Mouse (Mus musculus): ENCODE measurements at regions not wholly inside any gene's neighbourhood (a gene's known extent, or its start where the extent isn't known, plus 50 kb on each side); places are given as distances from the start of the nearest gene placed in this dataset.

GRCm38 (mm10) chr14:118318524-118318923 lies 51.8 kb downstream of the Gm9376 start:
- no peak for DNase-seq

- DNase-seq: no peak
Observed at GRCm38 (mm10) chr14:118320101-118320500, 53.3 kb downstream of the Gm9376 start.

DNA sequence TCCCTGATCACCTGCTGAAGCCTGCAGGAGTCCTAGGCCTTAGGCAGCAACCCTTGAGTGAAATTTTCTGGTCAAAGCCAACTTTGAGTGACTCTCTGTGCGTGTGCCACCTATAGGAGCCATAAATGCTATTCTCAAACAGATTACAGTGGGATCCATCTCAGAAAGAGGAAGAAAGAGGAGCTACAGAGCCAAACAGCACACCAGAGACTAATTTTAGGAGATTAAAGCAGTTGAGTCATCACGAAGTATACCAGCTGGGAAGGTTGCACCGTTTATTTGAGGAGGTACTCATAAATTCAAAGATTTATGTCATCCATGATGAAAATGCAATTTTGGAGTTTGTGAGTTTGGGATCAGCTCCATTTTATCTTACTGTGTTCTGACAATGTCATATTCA lies 54.3 kb downstream of the Gm9376 start:
- DNase-seq: no peak

DNA sequence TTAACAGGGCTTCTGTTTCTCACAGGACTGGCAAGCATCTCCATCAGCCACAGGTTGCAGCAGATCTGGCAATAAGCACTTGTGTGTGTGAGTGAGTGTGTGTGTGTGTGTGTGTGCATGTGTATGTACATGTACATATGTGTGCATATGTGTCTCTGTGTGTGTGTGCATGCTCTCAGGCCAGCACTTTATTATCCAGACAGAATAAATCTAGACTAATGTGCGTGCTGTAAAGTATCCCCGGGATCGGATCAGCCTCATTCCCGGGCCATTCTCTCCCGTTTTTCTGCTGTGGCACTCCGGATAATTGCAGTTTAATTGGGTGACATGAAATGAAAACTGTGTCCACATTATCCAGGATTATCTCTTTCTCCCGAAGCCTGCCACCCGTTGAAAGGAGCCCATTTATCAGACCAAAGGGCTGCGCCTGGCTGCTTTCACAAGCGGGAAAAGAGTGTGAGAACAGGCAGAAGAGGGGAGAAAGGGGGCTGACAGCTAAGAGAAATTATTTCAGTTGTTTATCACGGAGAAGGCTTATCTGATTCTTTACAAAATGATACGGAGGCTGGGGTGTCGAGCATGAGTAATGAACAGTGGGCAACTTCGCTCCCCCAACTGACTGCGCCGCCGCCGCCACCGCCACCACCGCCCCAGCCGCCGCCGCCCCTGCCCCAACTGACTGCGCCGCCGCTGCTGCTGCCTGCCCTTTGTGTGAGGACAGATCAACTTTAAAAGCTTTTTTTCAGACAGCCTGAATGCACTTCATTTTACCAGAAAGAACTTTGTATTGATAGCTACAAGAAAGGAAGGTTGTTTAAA lies 55.5 kb downstream of the Gm9376 start:
- no peak for DNase-seq

- no peak for DNase-seq
Observed at GRCm38 (mm10) chr14:118322865-118323264, 56.1 kb downstream of the Gm9376 start.

GRCm38 (mm10) chr14:118338071-118338470 lies 71.3 kb downstream of the Gm9376 start:
- no peak for DNase-seq

- DNase-seq: no peak
Observed at GRCm38 (mm10) chr14:118362931-118363330, 96.2 kb downstream of the Gm9376 start.

- no peak for DNase-seq
Observed at GRCm38 (mm10) chr14:118363391-118363821, 96.6 kb downstream of the Gm9376 start.

DNA sequence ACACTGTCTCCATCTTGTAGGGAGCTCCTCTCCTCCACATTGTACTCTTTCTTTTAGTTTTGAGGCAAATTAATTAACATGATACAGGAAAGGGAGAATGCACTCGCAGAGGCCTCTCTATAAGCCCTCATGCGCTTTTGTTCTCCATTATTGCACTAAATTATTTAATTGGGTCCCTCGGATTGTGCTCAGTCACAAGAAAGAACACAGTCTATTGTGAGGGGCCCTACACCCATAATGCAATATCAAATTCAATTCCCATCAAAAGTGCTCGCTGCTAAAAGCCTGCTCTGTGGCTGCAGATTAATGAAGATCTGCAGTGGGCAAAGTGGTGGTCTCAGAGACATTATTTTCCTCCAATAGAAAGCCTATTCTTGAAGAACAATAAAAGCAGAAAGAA lies 99.8 kb downstream of the Gm9376 start:
- no peak for DNase-seq

DNA sequence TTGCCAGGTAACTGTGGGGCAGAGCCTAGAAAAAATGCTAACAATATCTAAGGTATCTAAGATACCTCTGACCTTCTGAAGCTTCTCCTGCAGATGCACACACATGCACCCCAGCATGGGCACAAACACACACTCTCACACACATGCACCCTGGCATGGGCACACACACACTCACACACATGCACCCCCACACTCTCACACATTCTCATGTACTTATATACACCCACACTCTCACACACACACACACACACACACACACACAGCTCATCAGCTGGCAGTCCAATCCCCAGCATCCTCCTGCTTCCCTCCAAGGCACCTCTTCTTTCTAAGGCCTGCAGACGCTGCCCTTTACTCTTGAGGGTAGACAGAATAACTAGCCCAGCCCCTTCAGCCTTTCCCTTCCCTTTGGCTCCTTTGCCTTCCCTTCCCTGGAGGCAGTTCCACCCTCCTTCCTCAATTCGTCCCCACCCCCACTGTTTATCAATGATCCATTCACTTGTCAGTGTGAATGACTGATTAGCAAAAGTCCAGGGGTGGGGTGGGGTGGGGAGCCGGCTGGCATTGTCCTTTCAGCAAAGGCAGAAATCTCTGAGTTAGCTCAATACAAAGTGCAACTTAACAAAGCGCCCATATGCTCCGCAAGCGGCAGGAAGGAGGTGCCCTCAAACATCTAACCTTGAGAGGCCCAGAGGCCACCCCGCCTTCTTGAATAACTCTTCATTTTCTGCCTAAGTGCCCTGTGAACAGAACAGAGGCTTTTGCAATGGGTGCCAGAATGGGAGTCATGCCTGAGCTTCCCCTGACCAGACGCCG lies 102.1 kb downstream of the Gm9376 start:
- DNase-seq: peak; percentile 21

- DNase-seq: no peak
Observed at GRCm38 (mm10) chr14:118371336-118371735, 104.6 kb downstream of the Gm9376 start.

- no peak for DNase-seq
Observed at GRCm38 (mm10) chr14:118374819-118375520, 108.2 kb downstream of the Gm9376 start.

DNA sequence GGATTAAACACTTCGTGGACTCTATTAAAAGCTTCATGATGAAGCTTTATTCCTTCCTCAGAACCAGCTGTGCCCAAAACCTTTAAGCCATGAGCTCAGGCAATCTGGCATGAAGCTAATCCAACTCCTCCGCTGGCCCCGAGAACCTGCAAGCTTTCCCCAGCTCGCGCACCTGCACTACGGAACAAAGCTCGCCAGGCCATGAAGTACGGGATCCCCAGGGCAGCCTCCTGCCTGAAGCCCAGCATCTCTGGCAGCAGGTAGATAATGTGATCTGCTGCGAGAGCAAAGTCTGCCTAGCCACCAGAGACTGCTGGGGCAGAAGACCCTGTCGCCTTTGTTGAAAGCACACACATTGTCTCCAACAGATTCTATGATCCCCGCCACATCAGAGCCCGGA lies 108.9 kb downstream of the Gm9376 start:
- DNase-seq: no peak

DNA sequence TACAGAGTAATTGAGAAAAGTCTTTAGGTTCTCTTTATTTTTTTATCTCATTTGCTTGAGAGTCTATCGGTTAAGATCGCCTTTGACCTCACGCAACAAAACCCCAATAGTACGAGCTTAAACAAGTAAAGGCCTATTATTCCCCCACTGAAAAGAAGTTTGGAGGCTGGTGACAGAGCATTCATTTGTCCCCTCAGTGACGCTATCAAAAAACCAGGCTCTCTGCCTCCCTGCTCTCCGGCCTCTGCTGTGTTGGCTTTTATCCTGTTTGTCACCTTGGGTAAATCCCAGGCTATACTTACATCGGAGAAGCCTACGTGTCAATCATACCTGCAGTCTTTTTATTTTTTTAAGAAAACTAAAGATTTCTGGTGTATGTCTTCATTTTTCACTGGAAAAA lies 112.9 kb downstream of the Gm9376 start:
- no peak for DNase-seq

DNA sequence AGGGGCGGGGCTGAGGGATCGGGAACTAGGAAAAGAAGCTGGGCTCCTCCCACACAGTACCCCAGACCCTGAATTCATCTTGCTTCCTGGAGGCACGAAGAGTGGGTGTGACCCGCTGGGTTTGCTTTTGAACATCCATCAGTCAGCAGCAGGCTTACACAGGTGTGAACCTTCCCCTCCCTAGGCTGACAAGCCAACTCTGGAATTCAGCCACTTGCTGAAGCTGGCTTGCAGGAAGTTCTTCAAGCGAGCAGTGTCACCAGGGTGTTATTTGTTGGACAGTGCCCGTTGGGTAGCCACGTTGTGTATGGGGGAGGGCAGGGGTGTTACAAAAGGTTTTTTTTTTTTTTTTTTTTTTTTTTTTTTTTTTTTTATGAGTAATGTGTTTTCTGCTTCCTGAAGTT lies 118.8 kb downstream of the Gm9376 start:
- no peak for DNase-seq

DNA sequence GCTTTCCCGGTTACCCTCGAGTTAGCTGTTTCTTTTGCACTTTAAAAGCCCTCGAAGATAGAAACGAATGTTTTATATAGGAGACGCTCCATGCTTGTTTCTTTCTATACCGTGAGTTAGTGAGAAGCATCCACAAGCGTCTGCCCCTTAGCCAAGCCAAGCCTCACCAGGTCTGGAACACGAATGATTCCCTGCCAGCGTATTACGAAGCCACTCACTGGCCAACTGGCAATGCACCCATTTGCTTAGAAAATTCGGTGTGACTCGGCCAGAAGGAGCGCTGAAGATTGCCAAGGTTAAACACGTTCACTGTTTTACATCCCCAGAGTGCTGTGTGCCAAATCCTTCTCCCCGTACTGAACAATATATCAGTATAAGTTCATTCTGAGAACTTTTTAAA lies 121.3 kb downstream of the Gm9376 start:
- DNase-seq: no peak

- peak; percentile 62 for DNase-seq
Observed at GRCm38 (mm10) chr14:118390790-118391189, 124.0 kb downstream of the Gm9376 start.

GRCm38 (mm10) chr14:118391561-118391960 lies 124.8 kb downstream of the Gm9376 start:
- DNase-seq: no peak

DNA sequence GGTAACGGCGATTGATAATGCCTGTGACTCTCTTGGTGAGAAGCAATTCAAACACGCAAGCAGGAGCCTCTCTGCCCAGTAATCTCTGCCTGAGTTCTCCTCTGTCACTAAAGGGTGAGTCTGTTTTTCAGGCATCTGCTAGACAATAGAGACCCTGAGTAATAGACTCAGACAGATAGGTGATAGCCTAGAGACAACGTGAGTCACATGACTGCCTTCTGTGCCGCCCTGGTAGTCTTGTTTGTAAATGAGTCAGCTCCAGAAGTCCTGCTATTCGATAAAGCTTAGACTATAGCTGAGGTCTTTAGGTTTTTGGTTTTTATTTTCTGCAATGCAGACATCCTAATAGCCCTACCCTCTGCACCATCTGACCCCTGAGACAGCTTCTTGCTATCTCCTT lies 126.9 kb downstream of the Gm9376 start:
- no peak for DNase-seq

- no peak for DNase-seq
Observed at GRCm38 (mm10) chr14:118414275-118414674, 147.5 kb downstream of the Gm9376 start.

GRCm38 (mm10) chr14:118416163-118416562 lies 149.4 kb downstream of the Gm9376 start:
- no peak for DNase-seq

GRCm38 (mm10) chr14:118419442-118420193 lies 152.9 kb downstream of the Gm9376 start:
- DNase-seq: no peak

Data from kidney, adult 18-20 months (tissue).